Mouse (Mus musculus) c-Kit-positive CD71-positive TER-119-negative erythroid progenitor cells, embryonic 14.5 days (primary cell): ENCODE data around the gene E2f1.

ENCODE experiments used
- DNase-seq: peaks from one replicate; pipeline ENCODE4 v3.0.0-alpha.2; 2013; ENCODE audit warnings: low read depth

The E2f1 gene

GRCm38 (mm10) chr2:154569836-154570286 is at the start of gene E2f1:
E2f1 (minus strand) TSS chr2:154569892.
- DNase-seq, result peak; percentile 90

GRCm38 (mm10) chr2:154617061-154617460 is 47.4 kb upstream of the E2f1 start:
- DNase-seq, result no peak

DNA sequence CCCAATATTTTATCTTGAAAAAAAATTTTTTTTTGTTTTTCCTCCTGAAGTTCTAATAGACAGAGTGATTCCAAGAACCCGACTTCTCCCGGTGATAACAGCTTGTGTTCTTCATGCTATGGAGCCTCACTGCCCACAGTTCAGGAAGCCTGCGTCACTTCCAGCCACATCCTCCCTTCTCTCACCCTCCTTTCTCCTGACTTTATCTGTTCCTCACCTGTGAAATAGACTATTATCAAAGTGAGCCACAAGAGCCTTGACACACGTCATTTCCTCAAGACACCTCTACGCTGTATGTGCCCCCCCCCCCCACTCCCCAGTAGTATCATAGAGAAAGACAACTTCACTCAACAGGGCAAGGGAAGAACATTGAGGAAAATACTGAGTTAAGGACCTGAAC is 46.0 kb upstream of the E2f1 start:
- DNase-seq, result no peak

GRCm38 (mm10) chr2:154614841-154615576 is 45.3 kb upstream of the E2f1 start:
- no peak for DNase-seq

DNA sequence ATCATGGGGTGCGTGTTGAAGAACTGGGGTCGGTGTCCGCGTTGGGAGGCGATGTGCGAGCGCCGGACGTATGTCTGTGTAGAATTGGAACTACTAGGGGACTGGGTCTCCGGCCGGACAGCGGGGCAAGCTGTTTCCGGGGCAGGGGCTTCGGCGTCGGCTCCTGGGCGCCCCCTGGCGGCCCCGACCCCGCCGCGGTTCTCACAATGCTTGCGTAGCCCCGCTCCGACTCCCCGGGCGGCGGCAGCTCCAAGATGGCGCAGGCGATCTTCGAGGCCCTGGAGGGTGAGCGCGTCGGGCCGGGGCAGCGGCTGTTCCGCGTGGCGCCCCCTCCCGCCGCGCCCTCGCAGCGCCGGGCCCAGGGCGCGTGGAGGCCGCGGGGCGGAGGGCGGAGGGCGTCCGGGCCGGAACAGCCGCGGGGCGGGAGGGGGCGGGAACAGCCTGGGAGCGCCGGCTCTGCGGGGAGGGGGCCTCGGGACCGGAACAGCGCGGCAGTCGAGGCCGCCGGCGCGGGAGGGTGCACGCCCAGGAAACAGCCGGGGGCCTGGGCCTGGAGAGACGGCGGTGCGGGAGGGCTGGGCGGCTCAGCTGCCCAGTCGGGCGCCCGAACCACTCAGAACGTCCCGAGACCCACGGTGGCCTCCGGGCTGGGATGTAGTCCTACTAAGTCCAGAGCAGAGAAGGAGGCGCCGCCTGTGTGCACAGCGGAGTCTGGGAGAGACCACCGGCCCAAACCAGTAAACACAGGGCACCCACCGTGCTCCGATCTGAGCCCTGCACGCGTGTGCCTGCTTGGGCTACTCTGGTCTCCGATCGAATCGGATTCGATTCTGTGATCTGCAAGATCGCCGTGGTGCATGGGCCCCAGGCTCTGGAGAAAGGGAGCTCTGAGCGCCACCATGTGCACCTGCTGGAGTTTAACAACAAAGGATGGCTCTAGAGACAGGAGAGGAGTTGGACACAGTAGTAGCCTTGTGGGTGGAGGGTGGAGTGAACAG is 43.7 kb upstream of the E2f1 start, which contains the start of the genes Zfp341 and 4930519P11Rik:
Gene Zfp341 (plus strand): TSS at position 180 of the 998 bp plus-strand sequence.
Gene 4930519P11Rik (minus strand): TSS at position 320 of the 998 bp plus-strand sequence.
- DNase-seq, result no peak

DNA sequence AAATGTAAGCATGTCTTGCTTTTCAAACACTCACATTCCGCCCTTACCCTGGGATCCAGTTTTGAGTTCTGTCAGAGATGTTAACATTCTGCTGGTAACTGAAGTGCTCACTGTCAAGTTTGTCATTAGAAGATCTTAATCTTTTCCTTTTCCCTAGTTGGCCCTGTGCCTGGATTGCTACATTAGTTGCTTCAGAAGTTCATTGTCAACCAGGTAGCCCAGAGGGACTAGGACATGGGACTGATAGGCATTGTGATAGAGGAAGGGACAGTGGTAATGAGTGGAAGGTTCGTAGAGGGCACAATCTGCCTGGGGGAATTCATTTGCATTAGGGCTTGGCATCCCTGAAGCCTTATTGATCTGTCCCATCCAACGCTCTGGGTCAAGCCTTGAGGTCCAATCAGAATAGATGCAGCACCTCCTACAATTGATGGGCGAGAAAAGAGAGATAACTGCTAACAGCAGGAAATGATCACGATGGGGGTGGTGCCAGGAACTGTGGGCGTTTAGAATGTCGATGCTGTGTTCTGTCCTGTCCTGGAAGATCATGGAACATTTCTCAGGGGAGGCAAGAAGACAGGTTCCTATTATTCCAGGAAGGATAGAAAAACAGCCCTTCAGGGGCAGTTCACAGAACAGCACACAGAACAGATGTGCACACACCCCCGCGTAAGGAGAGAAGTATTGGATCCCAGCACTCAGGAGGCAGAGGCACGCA is 39.5 kb upstream of the E2f1 start:
- DNase-seq, result no peak

DNA sequence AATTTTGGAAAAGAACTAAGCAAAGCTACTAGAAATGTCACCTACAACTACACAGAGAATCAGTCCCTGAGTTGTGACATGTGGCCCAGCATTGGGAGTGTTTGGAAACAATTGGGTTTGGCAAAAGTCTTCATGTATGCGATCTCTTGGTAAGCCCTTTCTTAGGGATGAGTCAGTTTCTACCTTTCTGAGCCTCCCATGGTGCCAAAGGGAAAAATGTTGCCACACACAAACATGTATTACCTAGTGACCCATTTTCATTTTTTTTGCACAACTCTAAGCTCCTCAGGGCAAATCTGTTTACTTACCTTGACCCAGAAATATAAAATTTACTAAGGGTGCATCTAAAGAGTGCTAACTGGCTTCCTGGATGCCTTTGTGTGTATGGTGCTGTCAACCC is 37.3 kb upstream of the E2f1 start:
- DNase-seq, result no peak

- no peak for DNase-seq
Measured at GRCm38 (mm10) chr2:154604156-154604555, 34.5 kb upstream of the E2f1 start.

- peak; percentile 98 for DNase-seq
Measured at GRCm38 (mm10) chr2:154603638-154604153, 34.0 kb upstream of the E2f1 start, which contains the start of gene Pxmp4. Pxmp4 (minus strand) TSS chr2:154603708.

DNA sequence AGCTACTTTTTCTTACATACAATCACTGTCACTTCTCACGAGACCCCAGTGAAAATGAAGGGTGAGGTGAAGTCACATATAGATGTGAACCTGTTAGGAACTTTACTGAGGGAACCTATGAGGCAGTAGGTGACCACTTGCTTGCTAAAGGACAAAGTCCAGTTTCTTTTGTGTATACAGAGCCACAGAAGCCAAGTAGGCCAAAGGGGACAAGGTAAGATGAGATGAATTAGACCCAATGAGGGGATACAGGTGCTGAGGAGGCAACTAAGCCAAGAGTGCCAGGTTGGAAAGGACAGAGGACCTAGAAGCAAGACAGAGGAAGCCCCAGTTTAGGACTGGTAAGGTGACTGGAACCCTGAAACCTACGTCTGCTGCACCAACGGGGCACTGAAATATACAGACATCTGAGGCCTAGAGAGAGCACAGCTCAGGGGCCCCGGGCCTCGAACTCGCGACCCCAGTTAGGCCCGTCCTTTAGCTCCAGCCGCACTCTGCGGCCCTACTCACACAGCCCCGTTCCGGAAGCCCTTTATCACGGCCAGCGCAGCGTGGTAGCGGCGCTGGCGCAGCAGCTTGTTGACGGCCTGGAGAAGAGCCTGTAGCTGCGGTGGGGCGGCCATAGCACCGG is 33.4 kb upstream of the E2f1 start:
- DNase-seq, result no peak

- no peak for DNase-seq
Measured at GRCm38 (mm10) chr2:154601324-154601723, 31.6 kb upstream of the E2f1 start.

DNA sequence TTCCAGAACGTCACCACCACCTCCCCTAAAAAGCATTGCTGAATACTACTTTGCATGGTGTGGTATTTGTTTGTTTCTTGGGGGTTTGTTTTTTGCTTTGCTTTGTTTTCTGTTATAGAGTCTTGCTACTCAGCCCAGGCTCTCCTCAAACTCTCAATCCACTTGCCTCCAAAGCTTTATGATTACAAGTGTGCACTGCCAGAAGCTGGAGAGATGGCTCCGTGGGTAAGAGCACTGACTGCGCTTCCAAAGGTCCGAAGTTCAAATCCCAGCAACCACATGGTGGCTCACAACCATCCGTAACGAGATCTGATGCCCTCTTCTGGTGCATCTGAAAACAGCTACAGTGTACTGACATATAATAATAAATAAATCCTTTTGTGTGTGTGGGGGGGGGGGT is 30.9 kb upstream of the E2f1 start:
- no peak for DNase-seq

DNA sequence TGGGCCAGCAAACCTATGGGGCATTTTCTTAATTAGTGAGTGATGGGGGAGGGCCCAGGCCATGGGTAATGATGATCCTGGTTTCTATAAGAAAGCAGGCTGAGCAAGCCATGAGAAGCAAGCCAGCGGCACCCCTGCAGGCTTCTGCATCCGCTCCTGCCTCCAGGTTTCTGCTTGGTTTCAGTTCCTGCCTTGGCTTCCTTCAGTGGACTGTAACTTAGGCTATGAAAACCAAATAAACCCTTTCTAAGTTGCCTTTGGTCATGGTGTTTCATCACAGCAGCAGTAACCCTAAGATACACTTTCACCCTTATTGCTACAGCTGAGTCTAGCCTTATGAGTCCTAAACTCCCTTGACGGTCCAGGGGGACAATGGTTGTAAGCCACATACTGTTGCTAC is 27.7 kb upstream of the E2f1 start:
- no peak for DNase-seq

DNA sequence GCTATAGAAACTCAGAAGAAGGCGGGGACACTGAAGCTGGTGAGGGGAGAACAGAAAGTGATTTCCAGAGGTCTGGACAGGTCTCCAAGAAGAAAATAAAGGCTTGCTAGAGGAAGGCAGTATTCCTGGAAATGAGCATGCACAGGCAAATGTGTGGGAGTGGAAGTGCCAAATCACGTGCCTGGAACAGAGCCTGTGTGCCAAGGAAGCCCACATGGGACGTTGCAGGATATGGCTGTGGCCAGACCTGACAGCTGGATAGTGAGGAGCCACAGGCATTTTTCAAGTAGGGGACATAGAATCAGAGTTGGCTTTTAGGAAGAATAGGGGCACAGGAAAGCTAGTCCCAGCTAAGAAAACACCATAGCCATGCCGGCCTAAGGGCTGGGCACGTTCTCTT is 26.1 kb upstream of the E2f1 start:
- no peak for DNase-seq

DNA sequence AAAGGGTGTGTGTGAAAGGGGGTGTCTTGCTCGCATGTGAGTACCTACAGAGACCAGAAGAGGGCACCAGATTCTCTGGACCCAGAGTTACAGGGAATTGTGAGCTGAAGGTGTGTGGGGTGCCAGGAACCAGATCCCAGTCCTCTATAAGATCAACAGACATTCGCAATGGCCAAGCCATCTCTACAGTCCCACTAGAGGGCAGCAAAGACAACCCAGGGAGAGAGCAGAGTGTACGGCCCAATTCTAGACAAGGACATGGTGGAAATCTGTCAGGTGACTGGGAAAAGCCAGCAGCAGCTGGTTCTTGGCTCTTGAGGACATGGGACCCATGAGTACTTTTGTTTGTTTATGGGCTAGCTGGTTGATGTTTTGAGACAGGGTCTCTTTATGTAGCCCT is 23.3 kb upstream of the E2f1 start:
- DNase-seq, result no peak

DNA sequence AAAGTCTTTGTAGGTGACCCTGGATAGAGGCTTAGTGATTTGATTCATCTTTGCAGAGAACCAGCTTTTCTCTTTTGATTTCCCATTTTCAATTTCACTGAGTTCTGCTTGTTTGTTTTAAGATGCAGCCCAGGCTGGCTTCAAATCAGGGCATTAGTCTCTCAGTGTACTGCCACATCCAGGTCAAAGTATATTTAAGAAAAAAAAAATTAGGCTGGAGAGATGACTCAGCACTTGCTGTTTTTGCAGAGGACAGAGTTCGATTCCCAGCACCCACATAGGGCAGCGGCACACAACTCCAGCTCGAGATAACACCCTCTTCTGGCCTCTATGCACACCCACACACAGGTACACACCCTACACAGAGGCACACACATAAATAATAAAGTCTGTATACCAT is 21.5 kb upstream of the E2f1 start:
- DNase-seq, result no peak

DNA sequence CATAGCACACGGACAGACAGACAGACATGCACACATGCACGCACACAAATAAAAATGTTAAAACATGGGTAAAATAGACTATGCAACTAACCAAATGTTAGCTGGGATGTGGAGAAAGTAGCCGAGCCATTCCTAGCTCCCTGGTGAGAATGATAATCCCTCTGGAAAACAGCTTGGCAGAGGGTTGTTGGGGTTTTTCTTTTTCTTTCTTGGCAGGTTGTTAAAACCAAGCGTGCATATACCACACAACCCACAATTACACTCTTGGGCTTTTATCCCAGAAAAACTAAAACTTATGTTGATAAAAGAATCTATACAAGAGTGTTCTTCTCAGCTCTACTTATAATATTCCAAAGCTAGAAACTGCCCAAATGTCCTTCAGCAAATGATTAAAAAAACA is 19.4 kb upstream of the E2f1 start:
- no peak for DNase-seq

GRCm38 (mm10) chr2:154586405-154586804 is 16.7 kb upstream of the E2f1 start:
- peak; percentile 59 for DNase-seq

DNA sequence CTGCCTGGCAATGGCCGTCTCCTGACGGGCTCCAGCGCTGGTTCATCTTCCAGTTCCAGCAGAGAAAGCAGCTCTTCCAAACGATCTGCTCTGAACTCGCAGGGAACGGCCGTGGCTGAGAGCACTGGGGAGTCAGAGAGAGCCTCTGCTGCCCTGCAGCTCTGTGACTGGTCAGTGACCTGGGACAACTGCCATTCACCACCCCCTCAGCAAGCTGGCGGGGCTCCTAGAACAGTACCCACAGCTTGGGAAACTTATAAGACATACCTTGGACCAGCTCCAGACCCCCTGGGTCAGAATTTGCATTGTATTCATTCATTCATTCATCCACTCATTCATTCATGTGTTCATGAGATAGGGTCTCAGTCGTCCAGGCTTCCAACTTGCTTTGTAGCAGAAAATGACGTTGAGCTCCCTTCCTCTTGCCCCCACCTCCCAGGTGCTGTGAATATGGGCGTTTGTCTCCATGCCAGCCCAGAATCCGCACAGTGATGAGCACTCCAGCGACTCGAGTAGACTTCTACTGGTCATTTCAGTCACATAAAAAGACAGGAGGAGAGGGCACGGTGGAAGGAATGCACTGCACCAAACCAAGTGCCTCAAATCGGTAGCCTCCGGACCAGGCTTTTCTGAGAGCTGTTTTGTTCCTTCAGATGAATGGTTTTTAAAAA is 15.4 kb upstream of the E2f1 start:
- no peak for DNase-seq
